Mouse (Mus musculus) lung, adult 2 months (tissue): ENCODE results near the gene Tpk1. TPM values are rescaled to one million over a fixed set of nuclear protein-coding genes. Genes with fewer than 3 reads are reported as not detected.
"Not testable (repeated sequence)": the region's sequence is repeated elsewhere in the genome, so short reads cannot be mapped to it uniquely, and the experiment has no call there.

Experiments
- DNase-seq: peaks from one replicate; pipeline ENCODE4 v3.0.0; 2022
- H3K4me1 ChIP-seq: fragments of 200-500 bp; 2 replicates; pipeline ENCODE4 v1.6.1; 2011; ENCODE audit warnings: low read length; ENCODE audit not compliant: control insufficient read depth, insufficient read depth
- H3K4me3 ChIP-seq: fragments of 200-500 bp; replicated peaks from 2 replicates; pipeline ENCODE3; 2011; ENCODE audit warnings: low read depth, mild to moderate bottlenecking, control low read depth, low read length; ENCODE audit errors: extremely low read depth
- CTCF ChIP-seq: fragments of 200-500 bp; IDR thresholded peaks from 2 replicates; pipeline ENCODE4 v1.5.1; 2011; ENCODE audit warnings: mild to moderate bottlenecking, low read length, control low read depth; ENCODE audit not compliant: insufficient read depth
- POLR2A ChIP-seq: fragments of 200-500 bp; IDR thresholded peaks from 2 replicates; pipeline ENCODE4 v1.6.1; 2011; ENCODE audit warnings: low read depth, mild to moderate bottlenecking, control low read depth, low read length, borderline replicate concordance; ENCODE audit errors: extremely low read depth
- WGBS: fragments of 180-500 bp; shearing (Covaris S2); methylation state at CpG from one replicate; pipeline ENCODE4 v1.1.7; 2018; 5-methylcytosine and 5-hydroxymethylcytosine counted together
- polyA plus RNA-seq: library from polyadenylated mRNA; depleted of rRNA; stranded (reverse); fragments of >200 nt; gene quantifications from 2 replicates; pipeline ENCODE4 v1.2.3, GENCODE M21; 2012

The Tpk1 gene
- polyA plus RNA-seq, 1 experiment = 3.3 TPM

GRCm38 (mm10) chr6:43533323-43533722 is 132.8 kb downstream of the Tpk1 start:
- DNase-seq = no peak
- no peak overlapping the region for H3K4me3 ChIP-seq
- TF ChIP-seq CTCF (no peak), POLR2A (no peak)
- H3K4me1 ChIP-seq = no peaks in the 10 kb centered on the region

- DNase-seq = no peak
Measured at GRCm38 (mm10) chr6:43532822-43533221, 133.3 kb downstream of the Tpk1 start.

GRCm38 (mm10) chr6:43531996-43532395 is 134.1 kb downstream of the Tpk1 start:
- TF ChIP-seq POLR2A (no peak), CTCF (no peak)
- Histone ChIP-seq H3K4me3 (no peak overlapping the region), H3K4me1 (no peaks in the 10 kb centered on the region)
- no peak for DNase-seq

More at GRCm38 (mm10) chr6:43532822-43533221, 133.3 kb downstream of the Tpk1 start:
- H3K4me1 ChIP-seq = no peaks in the 10 kb centered on the region
- H3K4me3 ChIP-seq = no peak overlapping the region
- 74% methylated on average over 3 of the region's 3 CpGs for WGBS
- TF ChIP-seq CTCF = no peak
- no peak for TF ChIP-seq POLR2A

GRCm38 (mm10) chr6:43528996-43529395 is 137.1 kb downstream of the Tpk1 start:
- no peak for DNase-seq
- WGBS = 80% methylated on average over 3 of the region's 3 CpGs
- H3K4me1 ChIP-seq = no peaks in the 10 kb centered on the region
- TF ChIP-seq POLR2A = no peak
- TF ChIP-seq CTCF = no peak
- no peak overlapping the region for H3K4me3 ChIP-seq

GRCm38 (mm10) chr6:43525028-43525427 is 141.1 kb downstream of the Tpk1 start:
- TF ChIP-seq CTCF (no peak), POLR2A (no peak)
- 32% methylated on average over 2 of the region's 2 CpGs for WGBS
- no peaks in the 10 kb centered on the region for H3K4me1 ChIP-seq
- DNase-seq = no peak
- no peak overlapping the region for H3K4me3 ChIP-seq

- 56% methylated on average over 1 of the region's 1 CpGs for WGBS
- H3K4me1 ChIP-seq = no peaks in the 10 kb centered on the region
- DNase-seq = no peak
- no peak overlapping the region for H3K4me3 ChIP-seq
- no peak for TF ChIP-seq CTCF
- no peak for TF ChIP-seq POLR2A
Measured at GRCm38 (mm10) chr6:43522046-43522445, 144.0 kb downstream of the Tpk1 start.

GRCm38 (mm10) chr6:43520218-43520617 is 145.9 kb downstream of the Tpk1 start:
- Histone ChIP-seq H3K4me1 (no peaks in the 10 kb centered on the region), H3K4me3 (no peak overlapping the region)
- no peak for DNase-seq
- TF ChIP-seq CTCF (no peak), POLR2A (no peak)
- WGBS = 44% methylated on average over 2 of the region's 2 CpGs

- TF ChIP-seq POLR2A (no peak), CTCF (no peak)
- H3K4me1 ChIP-seq = no peaks in the 10 kb centered on the region
- no peak for DNase-seq
- no peak overlapping the region for H3K4me3 ChIP-seq
Measured at GRCm38 (mm10) chr6:43518378-43518777, 147.7 kb downstream of the Tpk1 start.

GRCm38 (mm10) chr6:43517316-43517655 is 148.8 kb downstream of the Tpk1 start:
- TF ChIP-seq POLR2A = no peak
- TF ChIP-seq CTCF = no peak
- WGBS = 85% methylated on average over 2 of the region's 2 CpGs
- DNase-seq = no peak

GRCm38 (mm10) chr6:43516593-43517315 is 149.3 kb downstream of the Tpk1 start:
- TF ChIP-seq POLR2A (no peak), CTCF (no peak)
- no peak for DNase-seq
- Histone ChIP-seq H3K4me1 (no peaks in the 10 kb centered on the region), H3K4me3 (no peak overlapping the region)
- WGBS = 93% methylated on average over 2 of the region's 2 CpGs

More at GRCm38 (mm10) chr6:43517316-43517655, 148.8 kb downstream of the Tpk1 start:
- Histone ChIP-seq H3K4me1 (no peaks in the 10 kb centered on the region), H3K4me3 (no peak overlapping the region)

- DNase-seq, H3K4me1 ChIP-seq: not testable (repeated sequence)
- 88% methylated on average over 2 of the region's 2 CpGs for WGBS
Measured at GRCm38 (mm10) chr6:43506686-43507385, 159.2 kb downstream of the Tpk1 start.

More at GRCm38 (mm10) chr6:43506686-43507385, 159.2 kb downstream of the Tpk1 start:
- not testable (repeated sequence) for H3K4me3 ChIP-seq
